Mouse (Mus musculus): ENCODE measurements around the gene Inpp4b. TPM values are rescaled to one million over a fixed set of nuclear protein-coding genes. Genes with fewer than 3 reads are reported as not detected.

The Inpp4b gene
- polyA plus RNA-seq, 1 experiment from 2014 or later, result 10.6 TPM

DNA sequence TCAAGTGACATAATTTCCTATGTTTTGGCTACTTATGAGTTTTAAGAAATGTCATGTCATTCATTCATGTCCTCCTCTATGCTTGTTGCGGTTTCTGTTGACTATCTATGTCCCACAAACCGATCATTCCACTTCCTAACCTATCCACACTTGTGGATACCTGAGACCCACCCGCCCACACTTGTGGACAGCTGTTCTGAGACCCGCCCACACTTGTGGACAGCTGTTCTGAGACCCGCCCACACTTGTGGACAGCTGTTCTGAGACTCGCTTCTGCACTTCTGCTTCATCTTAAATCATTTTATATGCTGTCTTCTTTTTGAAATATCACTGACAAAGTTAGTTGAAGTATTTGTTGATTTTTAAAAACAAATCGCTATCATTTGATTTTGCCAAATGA is 400.2 kb downstream of the Inpp4b start:
- Histone ChIP-seq H3K4me2 (no peak overlapping the region), H3K36me3 (no peaks in the 10 kb centered on the region), H3K4me3 (replicated peaks) (no peak overlapping the region), H3K9me3 (replicated peaks) (no peaks in the 10 kb centered on the region), H3K27ac (replicated peaks) (no peak overlapping the region), H3K27me3 (replicated peaks) (no peaks in the 10 kb centered on the region), H3K4me1 (no peaks in the 10 kb centered on the region), H3K9ac (replicated peaks) (no peak overlapping the region)
- no peak for ATAC-seq (ENCODE audit: low FRiP score)
- 91% methylated on average over 7 of the region's 7 CpGs for WGBS

DNA sequence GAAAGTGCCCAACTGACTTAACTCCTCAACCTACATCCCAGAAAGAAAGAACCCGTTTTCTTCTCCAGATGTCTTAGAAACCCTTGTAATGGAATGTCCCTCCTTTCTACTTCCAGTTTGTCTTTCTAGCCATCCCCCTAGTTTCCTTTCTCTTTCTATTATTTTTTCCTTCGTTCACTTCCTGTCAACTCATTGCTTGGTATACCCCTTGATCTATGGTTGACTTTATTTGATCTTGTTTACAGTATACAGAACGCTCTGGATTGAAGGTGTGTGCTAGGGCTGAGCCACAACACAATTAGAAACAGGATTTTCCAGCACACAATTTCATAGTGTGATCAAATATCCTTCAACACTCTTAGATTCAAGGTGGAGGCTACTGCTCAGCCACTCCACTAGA is 400.7 kb downstream of the Inpp4b start:
- Histone ChIP-seq H3K4me1 (no peaks in the 10 kb centered on the region), H3K4me3 (replicated peaks) (no peak overlapping the region), H3K9ac (replicated peaks) (no peak overlapping the region), H3K27me3 (replicated peaks) (no peaks in the 10 kb centered on the region), H3K9me3 (replicated peaks) (no peaks in the 10 kb centered on the region), H3K27ac (replicated peaks) (no peak overlapping the region), H3K4me2 (no peak overlapping the region), H3K36me3 (no peaks in the 10 kb centered on the region)
- no peak for ATAC-seq (ENCODE audit: low FRiP score)
- WGBS, result 81% methylated on average over 3 of the region's 3 CpGs

DNA sequence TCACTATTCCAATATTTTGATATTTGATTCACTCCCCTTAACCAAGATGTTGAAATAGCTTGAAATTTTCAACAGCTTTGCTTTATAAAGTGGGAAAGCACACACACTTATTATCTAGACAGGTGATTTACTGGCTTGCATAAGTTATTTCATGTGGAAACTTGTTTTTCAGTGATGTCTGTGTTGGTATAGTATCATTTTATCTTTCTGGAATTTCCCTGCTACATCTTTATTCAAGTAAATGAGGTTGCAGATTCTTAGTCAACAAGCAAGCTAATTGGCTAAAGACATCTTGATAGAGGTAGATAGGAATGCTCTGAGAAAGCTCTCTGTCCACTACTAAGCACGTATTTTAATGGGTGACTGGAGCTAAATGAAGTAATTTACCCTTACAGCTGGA is 403.1 kb downstream of the Inpp4b start:
- no peaks in the 10 kb centered on the region for H3K4me1 ChIP-seq
- H3K4me3 ChIP-seq (replicated peaks), result no peak overlapping the region
- no peaks in the 10 kb centered on the region for H3K36me3 ChIP-seq
- H3K4me2 ChIP-seq, result no peak overlapping the region
- ATAC-seq (ENCODE audit: low FRiP score), result no peak
- no peak overlapping the region for H3K9ac ChIP-seq (replicated peaks)
- whole genome bisulfite sequencing, result 55% methylated on average over 1 of the region's 1 CpGs
- no peaks in the 10 kb centered on the region for H3K9me3 ChIP-seq (replicated peaks)
- no peak overlapping the region for H3K27ac ChIP-seq (replicated peaks)
- no peaks in the 10 kb centered on the region for H3K27me3 ChIP-seq (replicated peaks)

DNA sequence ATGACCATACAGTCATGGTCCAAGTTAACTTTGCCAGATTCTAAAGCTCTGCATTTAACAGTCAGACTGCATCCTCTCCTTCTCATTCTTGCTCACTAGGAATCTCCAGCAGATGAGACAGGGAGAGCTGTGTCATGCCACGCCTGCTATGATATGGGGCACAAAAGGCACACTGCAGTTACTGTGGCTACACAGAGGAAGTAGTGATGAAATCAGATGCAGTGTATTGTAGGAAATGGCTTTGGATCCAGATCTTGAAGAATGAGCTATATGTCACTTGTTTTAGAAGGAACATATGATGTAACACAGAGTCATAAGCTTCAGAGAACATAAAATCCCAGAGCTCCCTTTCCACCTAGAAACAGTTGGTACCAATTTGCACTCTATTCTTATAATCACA is 408.8 kb downstream of the Inpp4b start:
- H3K4me1 ChIP-seq, result no peaks in the 10 kb centered on the region
- 83% methylated on average over 1 of the region's 1 CpGs for WGBS
- no peak overlapping the region for H3K27ac ChIP-seq (replicated peaks)
- H3K9me3 ChIP-seq (replicated peaks), result no peaks in the 10 kb centered on the region
- H3K4me2 ChIP-seq, result no peak overlapping the region
- H3K36me3 ChIP-seq, result no peaks in the 10 kb centered on the region
- no peak for ATAC-seq (ENCODE audit: low FRiP score)
- H3K27me3 ChIP-seq (replicated peaks), result no peaks in the 10 kb centered on the region
- H3K9ac ChIP-seq (replicated peaks), result no peak overlapping the region
- no peak overlapping the region for H3K4me3 ChIP-seq (replicated peaks)

DNA sequence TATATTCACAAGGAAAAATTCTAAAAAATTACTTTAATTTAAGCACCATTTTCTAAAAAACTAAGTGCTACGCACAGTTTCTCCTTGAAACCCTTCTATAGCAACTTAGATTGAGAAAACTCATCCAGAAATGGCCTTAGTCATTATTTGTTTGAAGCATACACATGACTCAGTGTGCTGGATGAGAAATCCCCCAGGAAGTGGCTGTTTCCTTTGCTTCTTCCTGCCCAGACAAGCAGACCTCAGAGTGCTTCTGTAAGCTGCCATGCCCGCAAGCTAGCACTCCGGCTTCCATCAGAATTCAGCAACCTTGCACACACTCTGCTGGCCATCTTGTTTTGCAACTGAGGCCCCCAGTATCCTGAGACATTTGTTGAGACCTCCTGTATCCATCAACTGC is 414.3 kb downstream of the Inpp4b start:
- H3K36me3 ChIP-seq, result no peaks in the 10 kb centered on the region
- no peak overlapping the region for H3K9ac ChIP-seq (replicated peaks)
- no peaks in the 10 kb centered on the region for H3K27me3 ChIP-seq (replicated peaks)
- H3K9me3 ChIP-seq (replicated peaks), result no peaks in the 10 kb centered on the region
- H3K27ac ChIP-seq (replicated peaks), result no peak overlapping the region
- H3K4me2 ChIP-seq, result no peak overlapping the region
- ATAC-seq (ENCODE audit: low FRiP score), result no peak
- H3K4me1 ChIP-seq, result no peaks in the 10 kb centered on the region
- no peak overlapping the region for H3K4me3 ChIP-seq (replicated peaks)
- WGBS, result 88% methylated on average over 3 of the region's 3 CpGs

DNA sequence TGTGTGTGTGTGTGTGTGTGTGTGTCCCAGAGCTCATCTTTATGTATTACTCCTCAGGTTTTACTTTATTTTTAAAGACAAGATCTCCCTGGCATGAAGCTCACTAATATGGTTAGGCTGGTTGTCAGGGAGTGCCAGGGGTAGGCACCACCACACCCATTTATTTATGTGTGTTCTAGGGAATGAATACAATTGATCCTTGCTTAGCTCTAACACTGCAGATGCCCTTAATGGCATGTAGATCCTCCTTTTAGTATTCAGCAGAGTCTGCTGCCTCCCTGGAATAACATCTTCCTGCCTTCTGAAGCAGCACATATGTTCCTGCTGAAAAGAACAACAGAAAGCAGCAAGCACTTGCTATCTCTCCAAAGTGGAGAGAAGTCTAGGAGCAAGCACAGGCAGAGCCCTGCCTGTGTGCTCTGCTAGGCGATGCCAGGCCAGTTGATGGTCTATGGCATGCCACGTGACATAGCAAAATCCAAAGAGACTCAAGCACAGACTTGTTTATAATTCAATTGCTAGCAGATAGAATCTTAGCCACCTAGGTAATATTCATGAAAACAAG is 415.3 kb downstream of the Inpp4b start:
- H3K4me1 ChIP-seq, result no peaks in the 10 kb centered on the region
- no peak overlapping the region for H3K4me3 ChIP-seq (replicated peaks)
- no peak overlapping the region for H3K27ac ChIP-seq (replicated peaks)
- WGBS, result 85% methylated on average over 2 of the region's 2 CpGs
- no peaks in the 10 kb centered on the region for H3K9me3 ChIP-seq (replicated peaks)
- no peak for ATAC-seq (ENCODE audit: low FRiP score)
- no peaks in the 10 kb centered on the region for H3K36me3 ChIP-seq
- no peak overlapping the region for H3K9ac ChIP-seq (replicated peaks)
- H3K27me3 ChIP-seq (replicated peaks), result no peaks in the 10 kb centered on the region
- H3K4me2 ChIP-seq, result no peak overlapping the region

DNA sequence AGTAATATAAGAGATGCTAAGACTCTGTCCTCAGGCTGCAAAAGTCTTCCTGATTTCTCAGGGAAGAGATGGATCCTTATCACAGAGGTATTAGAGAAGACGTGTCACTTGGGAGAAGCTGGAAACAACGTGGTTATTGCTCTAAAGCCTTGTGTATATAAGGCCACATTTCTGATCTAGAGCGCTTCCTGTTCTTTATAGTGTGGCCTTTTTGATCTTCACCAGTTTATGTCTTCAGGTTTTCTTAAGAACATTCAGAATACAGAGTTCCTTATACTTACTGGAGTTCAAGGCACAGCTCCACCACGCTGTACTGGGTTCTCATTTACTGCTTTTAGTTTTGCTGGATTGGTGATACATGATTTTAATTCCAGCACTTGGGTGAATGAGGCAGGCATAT is 419.1 kb downstream of the Inpp4b start:
- Histone ChIP-seq H3K4me1 (no peaks in the 10 kb centered on the region), H3K9me3 (replicated peaks) (no peaks in the 10 kb centered on the region), H3K36me3 (no peaks in the 10 kb centered on the region), H3K27ac (replicated peaks) (no peak overlapping the region), H3K4me2 (no peak overlapping the region), H3K4me3 (replicated peaks) (no peak overlapping the region), H3K9ac (replicated peaks) (no peak overlapping the region), H3K27me3 (replicated peaks) (no peaks in the 10 kb centered on the region)
- ATAC-seq (ENCODE audit: low FRiP score), result no peak
- 87% methylated on average over 4 of the region's 4 CpGs for whole genome bisulfite sequencing

DNA sequence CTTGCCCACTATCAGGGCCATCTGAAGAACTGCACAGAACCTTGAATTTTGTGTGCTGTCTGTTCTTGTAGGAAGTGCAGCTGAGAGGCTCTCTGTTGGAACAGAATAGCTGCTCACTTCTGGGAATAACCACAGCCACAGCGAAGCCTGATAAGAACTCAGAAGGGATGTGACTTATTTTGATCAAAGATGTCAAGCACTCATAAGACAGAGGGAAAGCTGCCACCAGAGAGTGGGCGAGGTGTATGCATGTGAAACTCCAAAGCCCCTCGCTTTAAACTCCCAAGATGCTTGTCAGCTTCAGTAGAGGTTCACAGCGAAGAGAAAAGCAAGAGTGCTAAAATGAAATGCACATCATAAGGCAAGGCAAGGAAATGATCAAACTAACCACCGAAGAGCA is 423.7 kb downstream of the Inpp4b start:
- ATAC-seq (ENCODE audit: low FRiP score), result no peak
- 91% methylated on average over 5 of the region's 5 CpGs for WGBS
- H3K9ac ChIP-seq (replicated peaks), result no peak overlapping the region
- no peak overlapping the region for H3K4me3 ChIP-seq (replicated peaks)
- H3K4me2 ChIP-seq, result no peak overlapping the region
- peaks cover 11% of the 10 kb centered on the region for H3K4me1 ChIP-seq
- no peaks in the 10 kb centered on the region for H3K36me3 ChIP-seq
- H3K27ac ChIP-seq (replicated peaks), result no peak overlapping the region
- no peaks in the 10 kb centered on the region for H3K27me3 ChIP-seq (replicated peaks)
- H3K9me3 ChIP-seq (replicated peaks), result no peaks in the 10 kb centered on the region

DNA sequence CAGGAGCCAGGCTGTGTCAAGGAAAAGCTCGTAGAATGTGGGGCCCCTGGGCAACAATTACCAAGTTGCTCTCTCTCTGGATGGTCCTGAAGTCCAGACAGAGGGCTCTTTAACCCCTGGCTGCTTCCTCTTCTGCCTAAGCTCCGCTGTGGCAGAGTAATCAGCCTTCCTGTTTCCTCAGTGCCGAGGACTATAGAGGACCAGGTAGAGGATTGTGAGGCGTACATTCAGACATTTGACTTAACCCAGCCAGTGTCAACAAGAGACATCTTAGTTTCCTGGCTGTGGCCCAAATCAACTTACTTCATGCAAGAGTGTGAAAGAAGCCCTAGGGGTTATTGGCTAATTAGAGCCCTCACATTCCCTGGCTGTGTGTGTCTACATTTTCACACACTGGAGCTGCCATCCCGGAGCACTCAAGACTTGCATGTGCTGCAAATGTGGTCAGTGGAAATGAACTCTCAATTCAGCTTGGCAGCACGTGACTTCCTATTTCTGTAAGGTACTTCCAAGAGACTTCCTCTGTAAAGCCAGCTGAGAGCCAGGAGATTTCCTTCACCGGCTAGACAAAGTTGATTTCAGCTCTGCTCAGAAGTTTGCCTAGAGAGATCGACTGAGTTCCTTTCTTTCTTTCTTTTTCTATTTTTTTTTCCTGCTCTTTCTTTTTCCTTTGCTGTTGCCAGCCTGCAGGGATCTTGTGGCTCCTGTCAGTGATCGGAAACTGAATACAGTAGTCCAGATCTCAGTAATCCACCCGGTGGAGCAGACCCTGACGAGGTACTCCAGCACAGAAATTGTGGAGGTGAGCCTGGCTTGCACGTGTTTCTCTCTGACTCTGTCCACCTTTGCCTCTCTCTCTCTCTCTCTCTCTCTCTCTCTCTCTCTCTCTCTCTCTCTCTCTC is 425.3 kb downstream of the Inpp4b start:
- ATAC-seq (ENCODE audit: low FRiP score), result no peak
- Histone ChIP-seq H3K4me2 (peak overlapping the region; percentile 40), H3K36me3 (no peaks in the 10 kb centered on the region), H3K27ac (replicated peaks) (no peak overlapping the region; the same call in 1 of the 2 replicates), H3K4me3 (replicated peaks) (no peak overlapping the region; the same call in 1 of the 2 replicates), H3K27me3 (replicated peaks) (no peaks in the 10 kb centered on the region), H3K9ac (replicated peaks) (no peak overlapping the region), H3K4me1 (peaks cover 11% of the 10 kb centered on the region), H3K9me3 (replicated peaks) (no peaks in the 10 kb centered on the region)
- 22% methylated on average over 12 of the region's 12 CpGs for WGBS

DNA sequence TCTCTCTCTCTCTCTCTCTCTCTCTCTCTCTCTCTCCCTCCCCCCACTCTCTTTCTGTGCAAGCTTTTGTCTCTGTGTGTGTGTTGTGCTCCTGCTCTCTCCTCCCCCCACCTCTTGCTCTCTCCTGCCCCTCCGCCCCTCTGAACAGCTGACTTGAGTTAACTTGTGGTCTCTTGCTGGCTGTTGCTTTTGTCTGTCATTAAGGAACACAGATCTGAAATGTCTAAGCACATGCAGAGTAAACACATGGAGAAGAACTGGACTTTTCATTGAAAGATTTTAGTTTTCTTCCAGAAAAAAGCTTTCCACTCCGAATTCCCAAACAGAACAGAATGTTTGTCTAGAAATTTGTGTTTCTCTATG is 425.9 kb downstream of the Inpp4b start:
- Histone ChIP-seq H3K9ac (replicated peaks) (no peak overlapping the region), H3K9me3 (replicated peaks) (no peaks in the 10 kb centered on the region), H3K4me3 (replicated peaks) (no peak overlapping the region), H3K4me2 (peak overlapping the region; percentile 40), H3K4me1 (peaks cover 11% of the 10 kb centered on the region), H3K36me3 (no peaks in the 10 kb centered on the region), H3K27me3 (replicated peaks) (no peaks in the 10 kb centered on the region), H3K27ac (replicated peaks) (no peak overlapping the region)
- ATAC-seq (ENCODE audit: low FRiP score), result no peak
- 45% methylated on average over 2 of the region's 2 CpGs for WGBS

DNA sequence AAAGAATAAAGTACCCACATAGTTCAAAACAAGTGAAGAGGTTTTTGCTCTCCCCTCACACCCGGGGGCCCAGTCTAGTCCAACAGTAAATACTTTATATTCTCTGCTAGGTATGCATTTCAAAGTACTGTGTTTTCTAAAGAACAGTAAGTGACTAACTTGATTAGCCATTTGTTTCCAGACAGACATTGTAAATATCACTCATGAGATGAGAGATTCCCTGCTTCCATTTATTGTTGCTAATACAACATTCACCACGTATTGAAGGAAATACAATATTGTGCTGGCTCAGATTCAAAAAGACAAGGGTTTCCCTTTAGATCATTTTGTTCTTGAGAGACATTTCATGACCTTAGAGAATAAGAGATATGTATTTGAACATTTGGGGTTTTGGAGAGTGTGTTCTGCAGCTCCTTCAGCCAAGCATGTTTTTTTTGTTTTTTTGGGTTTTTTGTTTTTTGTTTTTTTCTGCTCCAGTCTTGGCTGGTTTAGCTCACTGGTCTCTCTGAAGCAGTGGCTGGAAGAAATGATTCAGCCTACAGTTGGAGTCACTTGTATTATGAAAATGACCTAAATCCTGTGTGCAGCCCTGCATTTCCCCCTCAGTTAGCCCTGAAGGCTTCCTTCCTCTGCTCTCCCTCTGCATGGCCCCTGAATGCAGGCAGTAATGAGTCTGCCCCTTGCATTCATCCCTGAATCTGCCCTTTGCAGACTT is 426.5 kb downstream of the Inpp4b start:
- no peak for ATAC-seq (ENCODE audit: low FRiP score)
- Histone ChIP-seq H3K27me3 (replicated peaks) (no peaks in the 10 kb centered on the region), H3K9ac (replicated peaks) (no peak overlapping the region), H3K4me3 (replicated peaks) (no peak overlapping the region), H3K9me3 (replicated peaks) (no peaks in the 10 kb centered on the region), H3K4me2 (no peak overlapping the region), H3K36me3 (no peaks in the 10 kb centered on the region), H3K4me1 (peaks cover 11% of the 10 kb centered on the region), H3K27ac (replicated peaks) (no peak overlapping the region)
- 47% methylated on average over 2 of the region's 2 CpGs for WGBS
